Mouse (Mus musculus): ENCODE measurements at regions not wholly inside any gene's neighbourhood (a gene's known extent, or its start where the extent isn't known, plus 50 kb on each side); places are given as distances from the start of the nearest gene placed in this dataset.

DNA sequence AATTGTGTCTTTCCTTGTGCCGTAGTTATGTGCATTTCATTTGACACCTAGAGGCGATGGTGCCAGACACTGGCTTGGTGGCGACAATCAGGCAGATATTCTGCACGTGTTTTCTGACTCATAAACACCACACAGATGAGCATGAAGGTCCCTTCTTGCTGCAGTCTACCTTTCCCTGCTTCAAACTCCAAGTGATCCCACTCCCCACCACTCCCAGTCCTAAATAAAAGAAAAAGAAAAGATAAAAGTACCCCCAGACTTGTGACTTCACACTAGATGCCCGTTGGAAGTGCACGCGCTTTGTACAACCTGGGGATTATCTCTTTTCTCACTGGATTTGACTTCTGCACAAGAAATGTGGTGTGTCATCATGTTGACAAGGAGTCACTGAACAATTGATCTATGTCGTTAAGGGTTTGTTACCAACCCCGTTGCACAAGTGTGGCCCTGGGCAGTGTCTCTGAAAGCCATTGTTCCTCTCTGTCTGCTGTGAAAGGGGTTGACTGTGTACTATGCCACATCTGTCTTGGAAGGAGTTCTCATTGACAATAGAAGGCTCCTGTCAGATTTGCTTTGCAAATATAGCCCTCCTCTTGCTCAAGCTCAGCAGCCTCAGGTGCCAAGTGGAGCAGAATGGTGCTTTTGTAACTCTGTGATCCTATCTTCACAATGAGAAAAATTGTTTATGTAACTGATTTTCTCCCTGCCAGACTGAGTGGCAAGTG, 140.1 kb downstream of the Ppp4r2 start:
- DNase-seq (ENCODE audit: low spot score in 2 of 2), result no peak

DNA sequence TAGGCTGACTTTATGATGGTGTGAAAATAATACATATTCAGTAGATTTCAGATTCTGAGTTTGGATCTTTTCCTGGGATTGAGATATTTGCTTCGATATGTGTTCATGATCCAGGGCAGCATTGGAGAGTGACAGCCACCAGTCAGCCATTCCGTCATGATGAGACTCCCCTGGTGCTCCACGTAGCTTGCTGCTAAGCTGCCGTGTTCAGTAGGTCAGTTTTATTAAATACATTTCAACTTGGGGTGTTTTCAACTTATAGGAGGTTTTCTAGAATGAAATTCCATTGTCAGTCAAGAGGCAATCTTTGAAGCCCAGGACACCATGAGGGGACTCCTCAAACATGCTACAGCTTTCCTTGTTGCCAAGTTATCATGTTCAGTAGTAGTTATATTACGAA, 141.3 kb downstream of the Ppp4r2 start:
- DNase-seq (ENCODE audit: low spot score in 2 of 2), result no peak

DNA sequence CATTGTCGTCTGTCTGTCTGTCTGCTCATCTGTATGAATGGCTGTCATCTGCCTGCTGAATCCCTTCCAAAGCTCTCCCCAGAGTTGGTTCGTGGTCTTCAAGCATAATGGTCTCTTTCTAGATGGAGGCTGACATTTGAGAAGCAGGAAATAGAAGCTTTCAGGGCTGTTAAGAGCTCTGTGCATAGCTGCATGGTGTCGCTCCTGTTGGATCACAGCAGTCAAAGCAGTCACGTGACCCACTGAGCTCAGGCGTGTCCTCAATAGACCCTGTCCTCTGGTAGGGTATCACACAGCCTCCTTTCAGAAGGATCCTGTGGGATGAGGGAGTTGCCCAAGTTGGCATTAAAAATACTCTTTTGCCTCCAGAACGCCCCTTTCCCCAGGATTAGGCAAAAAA, 142.4 kb downstream of the Ppp4r2 start:
- DNase-seq (ENCODE audit: low spot score in 2 of 2), result peak; percentile 70 to 89

DNA sequence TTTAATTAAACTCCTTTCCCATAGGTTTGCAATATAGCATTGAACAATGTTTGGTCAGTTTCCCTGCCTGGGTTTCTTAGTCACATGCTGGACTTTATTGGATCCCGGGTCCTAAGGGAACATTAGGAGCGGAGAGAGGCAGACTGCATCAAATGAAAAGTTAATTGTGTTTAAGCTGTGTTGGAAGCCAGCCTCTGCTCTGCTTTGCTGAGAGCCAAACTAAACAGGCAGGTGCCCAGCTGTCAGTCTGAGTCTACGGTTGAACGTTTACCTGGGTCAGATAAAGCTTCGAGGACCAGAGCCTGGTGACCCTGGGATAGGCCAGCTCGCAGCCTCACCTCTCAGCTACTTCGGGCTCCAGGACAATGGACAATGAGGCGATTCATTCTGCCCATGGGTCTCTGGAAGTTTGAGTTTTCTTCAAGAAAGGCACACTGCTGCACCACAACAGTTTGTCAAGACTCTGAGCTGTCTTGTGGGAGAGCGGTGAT, 143.8 kb downstream of the Ppp4r2 start:
- DNase-seq (ENCODE audit: low spot score in 2 of 2), result no peak

GRCm38 (mm10) chr6:100978113-100978512, 144.7 kb downstream of the Ppp4r2 start:
- no peak for DNase-seq (ENCODE audit: low spot score in 2 of 2)

DNA sequence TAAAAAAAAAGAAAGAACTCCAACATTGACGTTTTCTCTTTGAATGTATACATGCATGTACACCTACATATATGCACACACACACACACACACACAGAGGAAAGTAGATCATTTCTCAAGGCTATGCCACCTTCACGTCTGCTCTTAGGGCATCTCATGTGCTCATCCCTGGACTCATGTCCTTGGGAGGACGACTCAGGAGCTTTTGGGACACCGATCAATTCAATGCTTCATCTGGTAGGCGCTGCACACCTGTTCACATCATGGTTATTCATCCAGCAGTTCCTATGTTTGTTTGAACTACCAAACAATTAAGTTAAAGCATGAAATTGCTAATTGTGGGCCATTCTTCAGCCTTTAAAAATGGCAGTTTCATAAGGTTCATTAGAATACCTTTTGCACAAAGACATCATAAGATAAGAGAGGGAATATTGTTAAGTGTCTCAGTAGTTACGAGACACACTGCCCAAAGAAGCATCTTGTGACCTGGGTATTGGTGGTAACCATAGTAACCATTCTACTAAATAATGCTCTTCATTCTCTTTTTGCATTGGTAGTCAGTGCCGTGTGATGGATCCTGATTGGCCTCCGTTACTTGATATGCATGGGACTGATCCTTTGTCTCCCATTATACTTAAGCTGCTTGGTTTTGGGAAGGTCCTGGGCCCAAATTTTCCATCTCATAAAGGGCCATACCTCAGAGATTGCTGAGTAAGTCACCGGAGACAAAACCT, 145.5 kb downstream of the Ppp4r2 start:
- DNase-seq (ENCODE audit: low spot score in 2 of 2), result no peak

GRCm38 (mm10) chr6:100980156-100980555, 146.7 kb downstream of the Ppp4r2 start:
- DNase-seq (ENCODE audit: low spot score in 2 of 2), result no peak

- DNase-seq (ENCODE audit: low spot score in 2 of 2), result no peak
Observed at GRCm38 (mm10) chr6:100984861-100985260, 151.4 kb downstream of the Ppp4r2 start.

DNA sequence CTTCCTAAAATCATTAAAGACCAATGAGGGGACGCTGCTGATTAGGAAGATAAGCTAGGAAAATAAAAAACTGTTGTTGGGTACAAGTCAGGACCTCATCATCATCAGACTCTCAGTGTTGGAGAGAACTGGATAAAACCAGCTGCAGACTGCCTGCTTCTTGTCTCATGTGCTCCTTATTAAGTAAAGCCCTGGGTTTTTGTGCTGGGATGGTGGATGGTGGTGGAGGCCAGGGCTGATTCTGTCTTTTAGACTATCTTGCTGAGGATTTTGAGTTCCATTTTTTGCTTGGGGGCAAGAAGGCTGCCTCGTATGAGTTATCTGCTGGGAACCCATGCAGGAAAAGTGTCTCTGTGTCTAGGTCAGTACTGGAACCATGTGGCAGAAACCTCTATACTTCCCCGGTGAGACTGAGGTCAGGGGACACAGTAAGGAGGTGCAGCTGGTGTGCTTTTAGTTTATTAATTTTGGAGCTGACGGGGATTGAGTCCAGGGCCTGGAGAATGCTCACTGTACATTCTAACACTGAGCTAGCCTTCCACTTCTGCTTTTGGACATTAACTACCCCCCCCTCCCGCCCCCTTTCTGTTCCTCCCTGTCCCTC, 152.0 kb downstream of the Ppp4r2 start:
- no peak for DNase-seq (ENCODE audit: low spot score in 2 of 2)

- no peak for DNase-seq (ENCODE audit: low spot score in 2 of 2)
Observed at GRCm38 (mm10) chr6:100988521-100988920, 155.1 kb downstream of the Ppp4r2 start.

- no peak for DNase-seq (ENCODE audit: low spot score in 2 of 2)
Observed at GRCm38 (mm10) chr6:100993421-100993820, 160.0 kb downstream of the Ppp4r2 start.

DNA sequence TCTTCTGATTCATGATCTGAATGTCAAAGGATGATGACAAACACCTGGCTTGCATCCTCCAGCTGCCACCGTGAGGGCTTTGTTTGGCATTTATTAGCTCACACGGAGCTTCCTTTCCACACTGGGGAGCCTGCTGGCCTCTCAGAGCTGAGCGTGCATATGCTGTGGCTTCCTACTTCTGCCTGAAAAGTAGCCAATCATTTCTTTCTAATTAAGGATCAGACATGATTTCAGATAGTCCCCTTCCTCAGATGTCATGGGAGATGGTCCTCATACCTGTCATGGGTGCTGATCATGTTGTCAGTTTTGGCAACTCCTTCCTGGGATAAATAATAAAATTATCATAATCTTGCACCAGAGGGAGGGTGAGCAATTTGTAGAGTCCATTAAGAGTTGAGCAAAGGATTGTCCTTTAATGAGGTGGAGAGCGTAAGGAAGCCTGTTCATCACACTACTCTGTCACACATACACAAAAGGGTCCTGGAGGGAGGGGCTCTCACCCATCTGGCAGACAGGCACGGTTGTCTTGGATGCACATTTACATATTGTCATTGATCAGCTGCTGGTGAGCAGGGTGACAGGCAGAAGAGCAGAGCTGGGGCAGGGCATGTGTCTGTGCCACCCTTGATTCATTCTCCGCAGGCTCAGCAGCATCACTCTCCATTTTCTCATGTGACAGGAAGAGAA, 162.6 kb downstream of the Ppp4r2 start:
- no peak for DNase-seq (ENCODE audit: low spot score in 2 of 2)

DNA sequence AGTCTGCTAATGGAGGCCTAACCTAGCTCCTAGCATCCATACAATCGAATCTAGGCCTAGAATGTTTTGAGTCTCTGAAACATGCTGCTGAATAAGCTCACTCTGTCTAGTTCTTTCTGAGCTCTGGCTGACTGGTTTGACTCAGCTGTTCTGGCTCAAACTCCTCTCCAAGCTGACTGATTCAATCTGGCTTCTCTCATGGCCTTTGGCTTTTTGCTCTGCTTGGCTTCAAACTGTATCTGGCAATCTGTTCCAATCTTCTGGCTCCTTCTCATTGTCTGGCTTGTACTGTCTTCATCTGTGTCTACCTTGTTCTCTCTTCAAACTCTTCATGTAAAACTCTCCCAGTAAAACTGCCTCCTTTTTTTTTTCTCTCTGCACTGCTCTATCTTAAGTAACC, 164.9 kb downstream of the Ppp4r2 start:
- DNase-seq (ENCODE audit: low spot score in 2 of 2), result no peak

DNA sequence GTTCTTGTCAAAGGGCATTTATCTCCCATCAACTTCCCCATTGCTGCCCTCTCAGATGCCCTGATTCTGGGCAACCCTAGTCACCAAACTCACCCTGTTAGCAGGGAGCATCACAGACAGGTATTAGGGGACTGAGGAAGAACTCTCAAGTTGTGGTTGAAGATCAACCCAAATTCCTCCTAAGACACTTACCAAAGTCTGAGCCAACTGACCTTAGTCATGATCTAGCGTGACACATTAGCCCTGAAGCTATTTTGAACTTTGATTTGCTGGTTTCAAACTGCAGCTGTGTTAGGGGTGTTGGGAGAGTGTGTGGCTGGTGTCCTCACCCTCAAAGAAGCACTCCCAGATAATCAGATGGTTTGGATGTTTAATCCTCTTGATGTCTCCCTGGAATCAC, 170.5 kb downstream of the Ppp4r2 start:
- no peak for DNase-seq (ENCODE audit: low spot score in 2 of 2)

DNA sequence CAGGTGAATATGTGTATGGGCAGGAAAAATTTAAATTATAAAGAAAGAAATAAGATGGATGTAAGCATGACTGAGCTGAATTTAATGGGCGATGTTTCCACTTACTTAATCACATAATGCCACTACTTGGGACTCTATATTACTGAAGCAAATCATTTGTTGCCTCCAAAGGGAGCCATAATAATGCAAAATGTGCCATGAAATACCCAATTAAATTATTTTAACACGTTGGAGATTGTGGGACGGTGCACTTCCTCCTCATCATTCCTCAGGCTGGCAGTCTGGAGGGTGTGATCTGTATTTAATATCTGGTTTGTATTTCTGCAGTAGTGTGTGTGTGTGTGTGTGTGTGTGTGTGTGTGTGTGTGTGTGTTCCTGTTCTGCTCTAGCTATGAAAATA, 188.2 kb downstream of the Ppp4r2 start:
- no peak for DNase-seq (ENCODE audit: low spot score in 2 of 2)

GRCm38 (mm10) chr6:101025816-101026215, 192.4 kb downstream of the Ppp4r2 start:
- DNase-seq (ENCODE audit: low spot score in 2 of 2), result no peak

- DNase-seq (ENCODE audit: low spot score in 2 of 2), result no peak
Observed at GRCm38 (mm10) chr6:101027462-101027861, 194.0 kb downstream of the Ppp4r2 start.

DNA sequence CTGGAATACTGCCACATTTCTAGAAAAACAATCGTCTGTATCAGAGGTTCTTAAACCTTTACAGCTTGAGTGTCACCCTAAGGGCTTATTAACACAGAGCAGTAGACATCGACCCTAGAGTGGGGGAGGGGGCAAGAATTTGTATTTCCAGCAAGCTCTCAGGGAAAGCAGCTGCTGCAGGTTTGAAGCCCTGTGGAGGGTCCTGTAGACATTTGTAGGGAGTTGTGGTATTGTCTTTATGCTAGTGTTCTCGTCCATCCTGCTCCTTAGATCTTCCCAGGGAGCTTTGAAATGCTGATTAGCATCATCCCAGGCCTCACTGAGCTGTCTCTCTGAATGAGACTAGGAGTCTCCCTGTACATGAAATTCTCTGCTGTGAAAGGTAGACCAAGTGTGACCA, 196.0 kb downstream of the Ppp4r2 start:
- no peak for DNase-seq (ENCODE audit: low spot score in 2 of 2)

GRCm38 (mm10) chr6:101030451-101031125, 197.2 kb downstream of the Ppp4r2 start:
- no peak for DNase-seq (ENCODE audit: low spot score in 2 of 2)

DNA sequence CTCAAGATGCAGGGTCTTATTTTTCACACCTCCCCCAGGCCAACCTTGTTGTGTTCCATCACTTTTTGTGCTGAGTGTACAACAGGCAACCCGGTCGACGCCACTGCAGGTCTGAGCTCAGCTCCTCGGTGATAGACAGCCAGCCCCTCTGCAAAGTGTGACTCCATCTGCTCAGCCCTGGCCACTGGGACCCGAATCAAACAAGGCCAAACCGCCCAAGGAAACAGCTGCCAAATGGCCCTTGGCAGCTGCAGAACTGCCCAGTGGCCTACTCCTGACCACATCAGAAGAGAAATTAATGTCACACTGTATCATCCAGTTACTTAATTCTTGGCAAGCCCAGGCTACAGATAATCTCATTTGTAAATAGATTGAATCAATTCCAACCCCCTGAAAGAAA, 213.3 kb downstream of the Ppp4r2 start:
- DNase-seq (ENCODE audit: low spot score in 2 of 2), result no peak

GRCm38 (mm10) chr6:101047195-101047594, 213.8 kb downstream of the Ppp4r2 start:
- no peak for DNase-seq (ENCODE audit: low spot score in 2 of 2)

- no peak for DNase-seq (ENCODE audit: low spot score in 2 of 2)
Observed at GRCm38 (mm10) chr6:101048431-101048830, 215.0 kb downstream of the Ppp4r2 start.

All from right cerebral cortex, postnatal 10 days (tissue).